Mouse (Mus musculus): Measurements from ENCODE around the gene Gm10273. TPM values are rescaled to one million over a fixed set of nuclear protein-coding genes. Genes with fewer than 3 reads are reported as not detected.

Gm10273 gene
- total RNA-seq, 2 experiments from 2014 or later = 67.4 to 123 TPM

Other genes starting within 250 kb of the Gm10273 start
- 2.5 and 5.6 TPM in 2 replicates for gene Sept10, start 173.8 kb upstream of the Gm10273 start, total RNA-seq (2015)
- 10.2 and 10.6 TPM in 2 replicates for gene Sept10, start 173.8 kb upstream of the Gm10273 start, total RNA-seq (2017)
- 10.0 and 19.3 TPM in 2 replicates for gene Sowahc, start 173.7 kb upstream of the Gm10273 start, total RNA-seq (2015)
- gene Sowahc, start 173.7 kb upstream of the Gm10273 start, total RNA-seq (2017) = 11.5 and 19.2 TPM in 2 replicates
- gene P4ha1, start 72.3 kb upstream of the Gm10273 start, total RNA-seq (2015) = 17.4 and 20.1 TPM in 2 replicates
- gene P4ha1, start 72.3 kb upstream of the Gm10273 start, total RNA-seq (2017) = 39.4 and 41.8 TPM in 2 replicates
- gene Pla2g12b, start 8.0 kb downstream of the Gm10273 start, total RNA-seq (2015) = not detected in 2 replicates
- not detected in 2 replicates for gene Pla2g12b, start 8.0 kb downstream of the Gm10273 start, total RNA-seq (2017)
- gene Oit3, start 46.1 kb downstream of the Gm10273 start, total RNA-seq (2015) = 1.0 TPM in 1 of 2 replicates, not detected in the other
- gene Oit3, start 46.1 kb downstream of the Gm10273 start, total RNA-seq (2017) = 0.21 TPM in 1 of 2 replicates, not detected in the other
- gene Gm10322, start 220.4 kb downstream of the Gm10273 start, total RNA-seq (2015) = not detected in 2 replicates
- not detected in 2 replicates for gene Gm10322, start 220.4 kb downstream of the Gm10273 start, total RNA-seq (2017)
- 39.5 and 43.0 TPM in 2 replicates for gene Mcu, start 221.1 kb downstream of the Gm10273 start, total RNA-seq (2015)
- gene Mcu, start 221.1 kb downstream of the Gm10273 start, total RNA-seq (2017) = 57.3 and 60.1 TPM in 2 replicates